17 mouse cellular contexts compared by ENCODE assay signal in genomic region chr4:149964285-149964684, GRCm38 (mm10). TPM values are rescaled to one million over a fixed set of nuclear protein-coding genes. Genes with fewer than 3 reads are reported as not detected.
DNase-seq lines count a peak whose midpoint lies in the region; ATAC-seq lines count a peak whose summit lies in the region.
"Had no signal": no experiment of that assay in that cellular context is flagged by ENCODE, and none has a peak within 500 bp of the region (broad histone marks: within the 10 kb centered on the region; RNA-seq: fewer than 3 reads in every experiment).

No protein-coding gene starts in this region.

- peak; percentile 86 for DNase-seq in heart, adult 11 months
- no peak for DNase-seq in heart, adult 8-10 months (ENCODE audit: low spot score)
- DNase-seq in embryonic facial prominence, embryonic 10.5 days (ENCODE audit: low spot score) = no peak
- DNase-seq in limb, embryonic 10.5 days (ENCODE audit: low spot score) = no peak
- no peak for DNase-seq in layer of hippocampus, adult 9-11 months
- no peak for DNase-seq in B cell, adult 2 months
- DNase-seq: adrenal gland, postnatal 14 days; cerebellum, adult 11-12 months; cerebellum, adult 9-10 months; cerebellum, postnatal 25 days; gastrocnemius, postnatal 10 days; heart, adult 2 months had no signal

- no peak overlapping the region for H3K4me3 ChIP-seq in embryonic facial prominence, embryonic 10.5 days
- no peak overlapping the region for H3K4me3 ChIP-seq in limb, embryonic 10.5 days
- H3K4me3 ChIP-seq in limb, embryonic 15.5 days = no peak overlapping the region
- H3K4me3 ChIP-seq: heart, adult 2 months; heart, embryonic 12.5 days; hindbrain, embryonic 13.5 days; intestine, embryonic 15.5 days had no signal

- peaks cover 5% of the 10 kb centered on the region; the same call in 1 of the 2 replicates for H3K9me3 ChIP-seq in embryonic facial prominence, embryonic 10.5 days
- no peaks in the 10 kb centered on the region for H3K9me3 ChIP-seq in limb, embryonic 10.5 days (replicated peaks)
- no peaks in the 10 kb centered on the region for H3K9me3 ChIP-seq in limb, embryonic 15.5 days
- H3K9me3 ChIP-seq: heart, embryonic 12.5 days; hindbrain, embryonic 13.5 days; intestine, embryonic 15.5 days had no signal

- H3K4me1 ChIP-seq in embryonic facial prominence, embryonic 10.5 days = peaks cover 47% of the 10 kb centered on the region
- peaks cover 48% of the 10 kb centered on the region for H3K4me1 ChIP-seq in limb, embryonic 10.5 days
- H3K4me1 ChIP-seq in limb, embryonic 15.5 days = peaks cover 36% of the 10 kb centered on the region
- H3K4me1 ChIP-seq: hindbrain, embryonic 13.5 days had no signal

- WGBS in embryonic facial prominence, embryonic 10.5 days = 67% methylated on average over 8 of the region's 8 CpGs
- WGBS in limb, embryonic 10.5 days = 80% methylated on average over 8 of the region's 8 CpGs
- 57% methylated on average over 8 of the region's 8 CpGs for WGBS in limb, embryonic 15.5 days

- no peaks in the 10 kb centered on the region for H3K36me3 ChIP-seq in embryonic facial prominence, embryonic 10.5 days (replicated peaks)
- H3K36me3 ChIP-seq in limb, embryonic 10.5 days = no peaks in the 10 kb centered on the region
- no peaks in the 10 kb centered on the region for H3K36me3 ChIP-seq in limb, embryonic 15.5 days
- H3K36me3 ChIP-seq: heart, embryonic 12.5 days; hindbrain, embryonic 13.5 days; intestine, embryonic 15.5 days had no signal

- no peak overlapping the region for H3K4me2 ChIP-seq in limb, embryonic 15.5 days
- H3K4me2 ChIP-seq: heart, embryonic 12.5 days; hindbrain, embryonic 13.5 days; intestine, embryonic 15.5 days had no signal

- peaks cover 26% of the 10 kb centered on the region for H3K27me3 ChIP-seq in embryonic facial prominence, embryonic 10.5 days (replicated peaks; ENCODE audit: low read depth, poor library complexity, severe bottlenecking)
- no peaks in the 10 kb centered on the region for H3K27me3 ChIP-seq in limb, embryonic 10.5 days (ENCODE audit: low read depth, poor library complexity, severe bottlenecking)
- no peaks in the 10 kb centered on the region for H3K27me3 ChIP-seq in limb, embryonic 15.5 days
- H3K27me3 ChIP-seq: heart, embryonic 12.5 days; intestine, embryonic 15.5 days had no signal

- H3K27ac ChIP-seq in embryonic facial prominence, embryonic 10.5 days (replicated peaks) = peak overlapping the region; percentile 75
- H3K27ac ChIP-seq in limb, embryonic 10.5 days = peak overlapping the region; percentile 78
- H3K27ac ChIP-seq in limb, embryonic 15.5 days = no peak overlapping the region
- H3K27ac ChIP-seq: heart, adult 2 months; hindbrain, embryonic 13.5 days; intestine, embryonic 15.5 days had no signal

- peak; percentile 4; the same call in 1 of the 2 replicates for ATAC-seq in limb, embryonic 15.5 days (ENCODE audit: insufficient number of reproducible peaks, low FRiP score, low TSS enrichment, low read depth)
- ATAC-seq: forebrain, embryonic 16.5 days had no signal

- H3K9ac ChIP-seq in limb, embryonic 15.5 days = no peak overlapping the region
- H3K9ac ChIP-seq: heart, embryonic 12.5 days; hindbrain, embryonic 13.5 days; intestine, embryonic 15.5 days had no signal

RNA-seq across cellular contexts. Expression of gene Spsb1, which starts 9.4 kb away (rescaled TPM):
- 10 to 100 TPM; 24.7 to 43.0 (median 31.0) TPM for total RNA-seq in heart, adult 8-10 months (2022)
- polyA plus RNA-seq in embryonic facial prominence, embryonic 10.5 days (2016; fragmentation: Nextera tagmentation; extraction: Ambion mirVana) = 16.7 and 21.4 TPM in 2 replicates
- polyA plus RNA-seq in limb, embryonic 10.5 days (2016; fragmentation: Nextera tagmentation; extraction: Ambion mirVana) = 13.7 and 18.8 TPM in 2 replicates
- 24.6 and 27.1 TPM in 2 replicates for polyA plus RNA-seq in limb, embryonic 15.5 days (2015; fragmentation: Nextera tagmentation; extraction: Ambion mirVana)

RNA-seq across cellular contexts. Expression of gene H6pd, which starts 44.5 kb away (rescaled TPM):
- 10 to 100 TPM; 37.5 to 44.8 (median 41.2) TPM for total RNA-seq in heart, adult 8-10 months (2022)
- 4.9 and 5.3 TPM in 2 replicates for polyA plus RNA-seq in embryonic facial prominence, embryonic 10.5 days (2016; fragmentation: Nextera tagmentation; extraction: Ambion mirVana)
- polyA plus RNA-seq in limb, embryonic 10.5 days (2016; fragmentation: Nextera tagmentation; extraction: Ambion mirVana) = 4.5 and 5.6 TPM in 2 replicates
- 13.1 and 13.4 TPM in 2 replicates for polyA plus RNA-seq in limb, embryonic 15.5 days (2015; fragmentation: Nextera tagmentation; extraction: Ambion mirVana)
